Mouse (Mus musculus): ENCODE measurements around the gene Cpne2. TPM values are rescaled to one million over a fixed set of nuclear protein-coding genes. Genes with fewer than 3 reads are reported as not detected.

Cpne2 gene
- total and polyA plus RNA-seq, 2 experiments: 5.2 to 20.8 TPM

- DNase-seq (ENCODE audit: extremely low read depth, low read depth, low spot score): peak; percentile 39
- Histone ChIP-seq H3K36me3 (ENCODE audit: control insufficient read depth, insufficient read depth, low read length) (peaks cover 1% of the 10 kb centered on the region; the same call in 1 of the 2 replicates), H3K27ac (replicated peaks; ENCODE audit: insufficient read depth, low read depth, low read length) (no peak overlapping the region), H3K4me3 (ENCODE audit: insufficient read depth, low read depth, low read length) (no peak overlapping the region), H3K79me2 (ENCODE audit: control insufficient read depth, insufficient read depth, low read length) (no peaks in the 10 kb centered on the region), H3K4me1 (ENCODE audit: control insufficient read depth, insufficient read depth, low read length) (no peaks in the 10 kb centered on the region), H3K9ac (ENCODE audit: low read depth, low read length) (no peak overlapping the region), H3K27me3 (ENCODE audit: control insufficient read depth, insufficient read depth, low read length) (no peaks in the 10 kb centered on the region)
- no peak for TF ChIP-seq POLR2A (IDR thresholded peaks at IDR 0.05; ENCODE audit: extremely low read depth, insufficient read depth, low read length)
- peak; percentile 90 for TF ChIP-seq CTCF (IDR thresholded peaks at IDR 0.05; ENCODE audit: low read depth, low read length)
- WGBS: 23% methylated on average over 15 of the region's 15 CpGs
Measured at GRCm38 (mm10) chr8:94492021-94492681, 40.6 kb upstream of the Cpne2 start.

DNA sequence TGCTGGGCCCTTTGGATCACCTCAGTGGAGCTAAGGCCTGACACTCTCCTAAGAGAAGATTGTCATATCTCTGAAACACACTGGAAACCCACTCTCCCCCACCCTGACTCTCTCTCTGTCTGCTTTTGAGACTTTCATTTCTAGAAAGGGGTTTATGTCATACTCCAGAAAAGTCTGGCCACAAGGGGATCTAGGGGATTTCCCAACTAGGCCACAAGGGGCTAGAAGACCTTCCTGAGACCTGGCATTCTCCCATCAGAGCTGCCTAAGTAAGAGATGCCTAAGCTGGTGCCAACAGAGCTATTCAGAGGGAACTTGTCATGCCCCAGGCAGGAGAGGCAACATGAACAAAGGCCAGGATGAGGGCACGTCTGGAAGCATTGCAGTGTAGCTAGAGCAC is 39.5 kb upstream of the Cpne2 start:
- Histone ChIP-seq H3K79me2 (ENCODE audit: control insufficient read depth, insufficient read depth, low read length) (no peaks in the 10 kb centered on the region), H3K9ac (ENCODE audit: low read depth, low read length) (no peak overlapping the region), H3K4me3 (ENCODE audit: insufficient read depth, low read depth, low read length) (no peak overlapping the region), H3K27ac (replicated peaks; ENCODE audit: insufficient read depth, low read depth, low read length) (no peak overlapping the region), H3K27me3 (ENCODE audit: control insufficient read depth, insufficient read depth, low read length) (no peaks in the 10 kb centered on the region), H3K36me3 (ENCODE audit: control insufficient read depth, insufficient read depth, low read length) (0 out of 2 replicates have a peak, but pooled peaks cover 5% of the 10 kb centered on the region), H3K4me1 (ENCODE audit: control insufficient read depth, insufficient read depth, low read length) (no peaks in the 10 kb centered on the region)
- TF ChIP-seq POLR2A (IDR thresholded peaks at IDR 0.05; ENCODE audit: extremely low read depth, insufficient read depth, low read length) (no peak), CTCF (IDR thresholded peaks at IDR 0.05; ENCODE audit: low read depth, low read length) (no peak)
- 90% methylated on average over 1 of the region's 1 CpGs for WGBS
- DNase-seq (ENCODE audit: extremely low read depth, low read depth, low spot score): no peak

DNA sequence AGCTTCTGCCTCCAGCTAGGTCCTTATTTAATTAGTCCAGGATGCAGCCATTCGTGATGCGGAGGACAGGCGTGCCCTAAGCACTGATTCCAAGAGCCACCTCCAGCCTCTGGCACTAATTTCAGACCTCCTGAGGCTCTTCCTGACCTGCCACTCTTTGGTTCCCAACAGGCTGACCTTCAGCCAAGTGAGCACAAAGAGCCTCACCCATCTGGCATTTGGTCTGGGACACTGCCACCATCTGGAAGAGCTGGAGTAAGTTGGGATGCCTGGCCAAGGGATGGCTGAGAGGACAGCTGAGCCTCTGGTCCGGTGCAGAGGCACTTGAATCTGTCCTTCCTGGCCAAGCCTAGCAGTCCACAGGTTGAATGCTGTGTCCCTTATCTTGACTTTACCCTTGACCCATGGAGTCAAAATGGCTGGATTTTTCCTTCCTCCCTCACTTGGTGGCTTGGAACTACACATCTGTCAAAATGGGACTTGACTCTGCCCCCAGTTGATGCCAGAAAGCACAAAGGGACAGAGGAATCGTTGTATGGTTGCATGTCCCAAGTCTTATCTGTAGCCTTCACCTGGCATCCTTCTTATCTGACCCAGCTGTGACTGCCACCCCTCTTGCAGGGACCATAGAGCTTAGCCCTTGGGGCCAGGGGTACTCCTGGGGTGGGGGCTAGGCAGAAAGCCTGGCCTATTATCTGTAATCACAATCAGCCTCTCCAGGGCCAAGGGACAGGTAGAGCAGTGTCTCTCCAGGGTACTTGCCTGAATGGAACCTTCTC is 17.2 kb upstream of the Cpne2 start:
- Histone ChIP-seq H3K79me2 (ENCODE audit: control insufficient read depth, insufficient read depth, low read length) (no peaks in the 10 kb centered on the region), H3K27me3 (ENCODE audit: control insufficient read depth, insufficient read depth, low read length) (no peaks in the 10 kb centered on the region), H3K27ac (replicated peaks; ENCODE audit: insufficient read depth, low read depth, low read length) (no peak overlapping the region), H3K4me3 (ENCODE audit: insufficient read depth, low read depth, low read length) (no peak overlapping the region), H3K9ac (ENCODE audit: low read depth, low read length) (no peak overlapping the region), H3K36me3 (ENCODE audit: control insufficient read depth, insufficient read depth, low read length) (peaks cover 22% of the 10 kb centered on the region), H3K4me1 (ENCODE audit: control insufficient read depth, insufficient read depth, low read length) (no peaks in the 10 kb centered on the region)
- DNase-seq (ENCODE audit: extremely low read depth, low read depth, low spot score): no peak
- TF ChIP-seq POLR2A (IDR thresholded peaks at IDR 0.05; ENCODE audit: extremely low read depth, insufficient read depth, low read length) (no peak), CTCF (IDR thresholded peaks at IDR 0.05; ENCODE audit: low read depth, low read length) (no peak)
- WGBS: 83% methylated on average over 5 of the region's 5 CpGs

GRCm38 (mm10) chr8:94516209-94516593 is 16.6 kb upstream of the Cpne2 start:
- no peak for DNase-seq (ENCODE audit: extremely low read depth, low read depth, low spot score)
- peaks cover 19% of the 10 kb centered on the region for H3K36me3 ChIP-seq (ENCODE audit: control insufficient read depth, insufficient read depth, low read length)
- WGBS: 70% methylated on average over 1 of the region's 1 CpGs
- H3K27ac ChIP-seq (replicated peaks; ENCODE audit: insufficient read depth, low read depth, low read length): no peak overlapping the region
- no peak overlapping the region for H3K9ac ChIP-seq (ENCODE audit: low read depth, low read length)
- H3K4me1 ChIP-seq (ENCODE audit: control insufficient read depth, insufficient read depth, low read length): no peaks in the 10 kb centered on the region
- no peak overlapping the region for H3K4me3 ChIP-seq (ENCODE audit: insufficient read depth, low read depth, low read length)
- H3K79me2 ChIP-seq (ENCODE audit: control insufficient read depth, insufficient read depth, low read length): no peaks in the 10 kb centered on the region
- no peaks in the 10 kb centered on the region for H3K27me3 ChIP-seq (ENCODE audit: control insufficient read depth, insufficient read depth, low read length)
- TF ChIP-seq POLR2A (IDR thresholded peaks at IDR 0.05; ENCODE audit: extremely low read depth, insufficient read depth, low read length) (no peak), CTCF (IDR thresholded peaks at IDR 0.05; ENCODE audit: low read depth, low read length) (no peak)

DNA sequence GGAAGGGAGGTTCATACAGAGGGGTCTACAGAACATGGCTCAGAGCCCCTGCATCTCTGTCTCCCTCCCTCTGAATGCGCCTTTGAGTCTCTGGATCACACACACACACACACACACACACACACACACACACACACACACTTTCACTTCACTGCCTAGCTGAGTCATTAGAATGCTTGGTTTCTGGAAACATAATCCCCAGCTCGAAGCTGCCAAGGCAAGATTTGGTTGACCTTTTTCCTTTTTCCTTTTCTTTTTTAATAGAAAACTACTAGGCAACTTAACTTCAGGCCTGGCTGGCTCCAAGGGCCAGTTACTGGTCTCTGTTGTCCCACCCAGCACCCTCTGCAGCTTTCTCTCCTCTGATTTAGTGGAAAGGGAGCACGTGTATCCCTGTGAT is 16.0 kb upstream of the Cpne2 start:
- TF ChIP-seq CTCF (IDR thresholded peaks at IDR 0.05; ENCODE audit: low read depth, low read length): no peak
- Histone ChIP-seq H3K4me3 (ENCODE audit: insufficient read depth, low read depth, low read length) (no peak overlapping the region), H3K36me3 (ENCODE audit: control insufficient read depth, insufficient read depth, low read length) (peaks cover 16% of the 10 kb centered on the region), H3K27ac (replicated peaks; ENCODE audit: insufficient read depth, low read depth, low read length) (no peak overlapping the region), H3K4me1 (ENCODE audit: control insufficient read depth, insufficient read depth, low read length) (no peaks in the 10 kb centered on the region), H3K27me3 (ENCODE audit: control insufficient read depth, insufficient read depth, low read length) (no peaks in the 10 kb centered on the region), H3K79me2 (ENCODE audit: control insufficient read depth, insufficient read depth, low read length) (no peaks in the 10 kb centered on the region), H3K9ac (ENCODE audit: low read depth, low read length) (no peak overlapping the region)
- no peak for DNase-seq (ENCODE audit: extremely low read depth, low read depth, low spot score)
- WGBS: 73% methylated on average over 3 of the region's 3 CpGs

GRCm38 (mm10) chr8:94518331-94518730 is 14.5 kb upstream of the Cpne2 start:
- Histone ChIP-seq H3K27me3 (ENCODE audit: control insufficient read depth, insufficient read depth, low read length) (no peaks in the 10 kb centered on the region), H3K27ac (replicated peaks; ENCODE audit: insufficient read depth, low read depth, low read length) (no peak overlapping the region), H3K36me3 (ENCODE audit: control insufficient read depth, insufficient read depth, low read length) (peaks cover 9% of the 10 kb centered on the region), H3K9ac (ENCODE audit: low read depth, low read length) (no peak overlapping the region), H3K4me1 (ENCODE audit: control insufficient read depth, insufficient read depth, low read length) (no peaks in the 10 kb centered on the region), H3K79me2 (ENCODE audit: control insufficient read depth, insufficient read depth, low read length) (no peaks in the 10 kb centered on the region), H3K4me3 (ENCODE audit: insufficient read depth, low read depth, low read length) (no peak overlapping the region)
- no peak for TF ChIP-seq POLR2A (IDR thresholded peaks at IDR 0.05; ENCODE audit: extremely low read depth, insufficient read depth, low read length)
- TF ChIP-seq CTCF (IDR thresholded peaks at IDR 0.05; ENCODE audit: low read depth, low read length): no peak
- DNase-seq (ENCODE audit: extremely low read depth, low read depth, low spot score): no peak
- WGBS: 93% methylated on average over 10 of the region's 10 CpGs
